Mouse (Mus musculus) erythroblast, adult 5-6 weeks (primary cell): Measurements from ENCODE around the gene Kcnk4. TPM values are rescaled to one million over a fixed set of nuclear protein-coding genes. Genes with fewer than 3 reads are reported as not detected.
"Not testable (repeated sequence)": the region's sequence is repeated elsewhere in the genome, so short reads cannot be mapped to it uniquely, and the experiment has no call there.

Experiments
- ATAC-seq: replicated peaks from 2 replicates; pipeline ENCODE4 v1.8.0; 2016; ENCODE audit warnings: moderate number of reproducible peaks, mild to moderate bottlenecking, moderate TSS enrichment, inconsistent platforms; ENCODE audit not compliant: poor library complexity, low FRiP score, severe bottlenecking
- total RNA-seq, 2 experiments: library from RNA; stranded (forward) in 1 of 2; stranded (reverse) in 1 of 2; fragments of 150-400 nt in 1 of 2; fragments of 200-764, 138-1000 nt in 1 of 2; gene quantifications; 2 replicates each; pipeline versions ENCODE4 v1.2.3 to v1.2.4; 2015 to 2017; ENCODE audit warnings: low replicate concordance in 2 of 2

Gene Kcnk4
- total RNA-seq, 2 experiments from 2014 or later = not detected

DNA sequence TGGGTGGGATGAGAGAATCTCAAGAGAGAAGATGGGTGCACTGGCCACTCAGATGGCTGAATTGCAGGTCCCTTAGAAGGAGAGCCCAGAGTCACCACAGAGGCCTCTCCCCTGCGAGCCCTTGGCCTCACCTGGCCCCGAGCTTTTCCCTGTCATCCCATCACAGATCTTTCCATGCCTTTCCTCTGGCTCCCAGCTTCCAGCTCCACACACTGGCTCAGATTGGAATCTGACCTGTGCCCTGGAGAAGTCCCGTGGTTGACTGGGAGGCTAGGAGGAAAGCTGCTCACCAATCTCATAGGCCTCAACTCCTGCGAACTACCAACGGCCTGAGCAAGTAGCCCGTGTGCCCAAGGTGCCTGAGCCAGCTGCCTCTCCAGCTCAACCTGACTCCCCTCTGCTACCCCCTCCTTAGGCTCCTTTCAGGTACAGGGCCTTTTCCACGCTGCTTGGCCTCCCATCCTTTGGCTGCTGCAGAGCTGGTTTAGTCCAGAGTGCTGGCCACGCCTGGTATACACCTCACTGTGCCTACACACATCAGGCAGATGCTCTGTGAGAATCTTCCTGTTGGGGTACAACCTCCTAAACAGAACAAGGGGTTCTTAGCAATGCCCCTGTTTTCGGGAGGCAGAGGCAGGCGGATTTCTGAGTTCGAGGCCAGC is 28.7 kb downstream of the Kcnk4 start:
- ATAC-seq = no peak

- no peak for ATAC-seq
Measured at GRCm38 (mm10) chr19:6904846-6905245, 29.5 kb downstream of the Kcnk4 start.

GRCm38 (mm10) chr19:6903031-6903430 is 31.3 kb downstream of the Kcnk4 start:
- no peak for ATAC-seq

- ATAC-seq = no peak
Measured at GRCm38 (mm10) chr19:6899641-6900040, 34.7 kb downstream of the Kcnk4 start.

DNA sequence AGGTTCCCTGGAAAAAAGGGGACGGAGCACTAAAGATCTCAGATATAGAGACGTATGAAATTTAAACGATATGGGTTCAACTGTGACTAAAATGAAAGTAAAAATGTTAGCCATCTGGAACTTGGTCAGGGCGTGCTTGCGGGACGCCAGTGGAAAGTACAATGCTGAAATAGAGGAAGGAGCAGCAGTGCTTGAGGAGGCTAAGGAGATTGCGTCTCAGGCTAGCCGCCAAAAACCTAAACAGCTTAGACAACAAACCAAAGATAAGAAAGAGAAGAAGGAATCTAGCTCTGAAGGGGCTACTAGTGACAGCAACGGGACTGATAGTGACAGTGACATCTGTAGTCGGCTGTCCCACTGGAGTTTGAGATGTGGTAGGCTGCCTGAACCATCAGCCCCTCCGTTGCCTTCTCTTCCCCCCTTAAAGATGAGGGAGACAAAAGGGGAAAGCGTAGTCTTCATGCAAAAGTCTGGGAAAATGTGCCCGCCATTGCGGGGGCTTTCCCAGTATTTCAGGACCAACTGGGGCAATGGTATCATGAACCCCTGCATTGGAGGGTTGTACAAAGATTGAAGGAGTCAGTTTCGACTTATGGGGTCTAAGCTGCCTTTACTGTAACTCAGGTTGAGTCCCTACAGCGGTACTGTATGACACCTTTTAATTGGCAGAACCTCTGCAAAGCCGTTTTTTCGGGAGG is 38.6 kb downstream of the Kcnk4 start:
- ATAC-seq = not testable (repeated sequence)

GRCm38 (mm10) chr19:6893731-6894451 is 40.4 kb downstream of the Kcnk4 start:
- ATAC-seq = no peak

- no peak for ATAC-seq
Measured at GRCm38 (mm10) chr19:6892512-6892911, 41.8 kb downstream of the Kcnk4 start.

- no peak for ATAC-seq
Measured at GRCm38 (mm10) chr19:6877965-6878364, 56.4 kb downstream of the Kcnk4 start.

DNA sequence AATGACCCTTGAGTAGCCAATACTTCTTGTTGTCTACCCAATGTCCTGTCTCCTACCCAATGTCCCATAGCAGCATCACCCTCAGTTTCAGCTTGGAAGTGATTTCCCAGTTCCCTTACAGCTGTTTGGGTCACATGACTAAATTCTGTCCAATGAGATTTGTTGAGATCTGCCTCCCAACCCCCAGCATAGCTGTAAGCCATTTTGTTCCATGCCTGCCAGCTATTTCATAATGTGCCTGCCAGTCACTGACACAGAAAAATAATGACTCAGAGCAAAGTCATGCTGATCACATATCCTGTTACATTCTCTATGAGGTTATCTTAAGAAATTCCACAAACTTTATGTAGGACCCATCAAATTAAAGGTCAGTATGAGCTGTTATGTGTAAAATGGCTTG is 57.5 kb downstream of the Kcnk4 start:
- ATAC-seq = no peak

DNA sequence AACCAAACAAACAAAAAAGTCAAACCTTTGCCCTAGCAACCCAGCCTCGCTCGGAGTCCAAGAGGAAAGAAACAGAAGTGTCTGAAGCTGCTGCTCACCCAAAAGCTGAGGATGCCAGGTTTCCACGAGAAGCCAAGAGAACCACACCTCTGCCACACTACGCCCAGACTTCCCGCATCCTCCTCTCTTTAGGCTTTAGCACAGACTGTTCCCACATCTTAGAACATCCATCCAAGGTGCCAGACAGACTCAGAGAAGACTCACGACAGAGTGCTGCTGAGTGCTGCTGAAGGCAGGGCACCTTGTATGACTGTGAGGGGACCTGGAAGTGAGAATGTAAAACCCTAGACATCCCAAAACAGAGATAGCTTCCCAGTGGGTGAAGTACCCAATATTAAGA is 58.5 kb downstream of the Kcnk4 start:
- no peak for ATAC-seq

- no peak for ATAC-seq
Measured at GRCm38 (mm10) chr19:6874257-6874656, 60.1 kb downstream of the Kcnk4 start.

Other genes with a start within 250 kb of the Kcnk4 start
- gene Rps6ka4, start 93.9 kb downstream of the Kcnk4 start, total RNA-seq (2015; ENCODE audit: low replicate concordance) = 3.6 TPM in 1 of 2 replicates, not detected in the other
- gene Rps6ka4, start 93.9 kb downstream of the Kcnk4 start, total RNA-seq (2017; ENCODE audit: low replicate concordance) = 1.1 and 2.6 TPM in 2 replicates
- 3.8 and 4.6 TPM in 2 replicates for gene Ccdc88b, start 76.3 kb downstream of the Kcnk4 start, total RNA-seq (2015; ENCODE audit: low replicate concordance)
- gene Ccdc88b, start 76.3 kb downstream of the Kcnk4 start, total RNA-seq (2017; ENCODE audit: low replicate concordance) = 10.9 and 11.8 TPM in 2 replicates
- gene Trmt112, start 24.8 kb downstream of the Kcnk4 start, total RNA-seq (2015; ENCODE audit: low replicate concordance) = 46.7 and 49.5 TPM in 2 replicates
- 22.7 and 49.4 TPM in 2 replicates for gene Trmt112, start 24.8 kb downstream of the Kcnk4 start, total RNA-seq (2017; ENCODE audit: low replicate concordance)
- 192 and 238 TPM in 2 replicates for gene Prdx5, start 24.4 kb downstream of the Kcnk4 start, total RNA-seq (2015; ENCODE audit: low replicate concordance)
- gene Prdx5, start 24.4 kb downstream of the Kcnk4 start, total RNA-seq (2017; ENCODE audit: low replicate concordance) = 232 and 266 TPM in 2 replicates
- gene Esrra, start 12.7 kb downstream of the Kcnk4 start, total RNA-seq (2015; ENCODE audit: low replicate concordance) = 3.1 and 5.2 TPM in 2 replicates
- gene Esrra, start 12.7 kb downstream of the Kcnk4 start, total RNA-seq (2017; ENCODE audit: low replicate concordance) = 2.4 and 4.2 TPM in 2 replicates
- not detected in 2 replicates for gene Catsperz, start 9.1 kb downstream of the Kcnk4 start, total RNA-seq (2015; ENCODE audit: low replicate concordance)
- gene Catsperz, start 9.1 kb downstream of the Kcnk4 start, total RNA-seq (2017; ENCODE audit: low replicate concordance) = not detected in 2 replicates
- gene Bad, start 7.3 kb upstream of the Kcnk4 start, total RNA-seq (2015; ENCODE audit: low replicate concordance) = 2.1 and 4.8 TPM in 2 replicates
- gene Bad, start 7.3 kb upstream of the Kcnk4 start, total RNA-seq (2017; ENCODE audit: low replicate concordance) = 5.0 and 9.5 TPM in 2 replicates
- gene Gpr137, start 8.0 kb upstream of the Kcnk4 start, total RNA-seq (2015; ENCODE audit: low replicate concordance) = 3.3 and 5.8 TPM in 2 replicates
- 4.2 and 7.2 TPM in 2 replicates for gene Gpr137, start 8.0 kb upstream of the Kcnk4 start, total RNA-seq (2017; ENCODE audit: low replicate concordance)
- gene Ppp1r14b, start 40.5 kb upstream of the Kcnk4 start, total RNA-seq (2015; ENCODE audit: low replicate concordance) = 30.9 and 57.8 TPM in 2 replicates
- gene Ppp1r14b, start 40.5 kb upstream of the Kcnk4 start, total RNA-seq (2017; ENCODE audit: low replicate concordance) = 17.8 and 41.6 TPM in 2 replicates
- 0.19 and 0.42 TPM in 2 replicates for gene Plcb3, start 42.0 kb upstream of the Kcnk4 start, total RNA-seq (2015; ENCODE audit: low replicate concordance)
- 2.5 and 6.8 TPM in 2 replicates for gene Plcb3, start 42.0 kb upstream of the Kcnk4 start, total RNA-seq (2017; ENCODE audit: low replicate concordance)
- 34.0 and 34.9 TPM in 2 replicates for gene Fkbp2, start 46.0 kb upstream of the Kcnk4 start, total RNA-seq (2015; ENCODE audit: low replicate concordance)
- 31.0 and 34.8 TPM in 2 replicates for gene Fkbp2, start 46.0 kb upstream of the Kcnk4 start, total RNA-seq (2017; ENCODE audit: low replicate concordance)
- gene Vegfb, start 53.1 kb upstream of the Kcnk4 start, total RNA-seq (2015; ENCODE audit: low replicate concordance) = 11.7 TPM in 2 replicates
- gene Vegfb, start 53.1 kb upstream of the Kcnk4 start, total RNA-seq (2017; ENCODE audit: low replicate concordance) = 0.98 and 1.1 TPM in 2 replicates
- gene Dnajc4, start 58.1 kb upstream of the Kcnk4 start, total RNA-seq (2015; ENCODE audit: low replicate concordance) = 4.4 and 6.5 TPM in 2 replicates
- 2.1 and 10.9 TPM in 2 replicates for gene Dnajc4, start 58.1 kb upstream of the Kcnk4 start, total RNA-seq (2017; ENCODE audit: low replicate concordance)
- gene Nudt22, start 61.6 kb upstream of the Kcnk4 start, total RNA-seq (2015; ENCODE audit: low replicate concordance) = 5.4 TPM in 1 of 2 replicates, not detected in the other
- 0.60 and 4.9 TPM in 2 replicates for gene Nudt22, start 61.6 kb upstream of the Kcnk4 start, total RNA-seq (2017; ENCODE audit: low replicate concordance)
- not detected in 2 replicates for gene Trpt1, start 61.6 kb upstream of the Kcnk4 start, total RNA-seq (2015; ENCODE audit: low replicate concordance)
- not detected in 2 replicates for gene Trpt1, start 61.6 kb upstream of the Kcnk4 start, total RNA-seq (2017; ENCODE audit: low replicate concordance)
- 20.8 and 28.6 TPM in 2 replicates for gene Fermt3, start 85.0 kb upstream of the Kcnk4 start, total RNA-seq (2015; ENCODE audit: low replicate concordance)
- gene Fermt3, start 85.0 kb upstream of the Kcnk4 start, total RNA-seq (2017; ENCODE audit: low replicate concordance) = 49.0 and 56.3 TPM in 2 replicates
- 39.1 and 40.2 TPM in 2 replicates for gene Stip1, start 105.5 kb upstream of the Kcnk4 start, total RNA-seq (2015; ENCODE audit: low replicate concordance)
- gene Stip1, start 105.5 kb upstream of the Kcnk4 start, total RNA-seq (2017; ENCODE audit: low replicate concordance) = 33.4 and 44.3 TPM in 2 replicates
- 0.77 and 4.2 TPM in 2 replicates for gene Macrod1, start 122.3 kb upstream of the Kcnk4 start, total RNA-seq (2015; ENCODE audit: low replicate concordance)
- 0.94 TPM in 1 of 2 replicates, not detected in the other for gene Macrod1, start 122.3 kb upstream of the Kcnk4 start, total RNA-seq (2017; ENCODE audit: low replicate concordance)
- gene Flrt1, start 171.2 kb upstream of the Kcnk4 start, total RNA-seq (2015; ENCODE audit: low replicate concordance) = not detected in 2 replicates
- gene Flrt1, start 171.2 kb upstream of the Kcnk4 start, total RNA-seq (2017; ENCODE audit: low replicate concordance) = not detected in 2 replicates